Mouse (Mus musculus): ENCODE measurements around the gene Zfp131. TPM values are rescaled to one million over a fixed set of nuclear protein-coding genes. Genes with fewer than 3 reads are reported as not detected.

Gene Zfp131
- polyA plus RNA-seq, 1 experiment from 2014 or later, result 32.2 TPM

DNA sequence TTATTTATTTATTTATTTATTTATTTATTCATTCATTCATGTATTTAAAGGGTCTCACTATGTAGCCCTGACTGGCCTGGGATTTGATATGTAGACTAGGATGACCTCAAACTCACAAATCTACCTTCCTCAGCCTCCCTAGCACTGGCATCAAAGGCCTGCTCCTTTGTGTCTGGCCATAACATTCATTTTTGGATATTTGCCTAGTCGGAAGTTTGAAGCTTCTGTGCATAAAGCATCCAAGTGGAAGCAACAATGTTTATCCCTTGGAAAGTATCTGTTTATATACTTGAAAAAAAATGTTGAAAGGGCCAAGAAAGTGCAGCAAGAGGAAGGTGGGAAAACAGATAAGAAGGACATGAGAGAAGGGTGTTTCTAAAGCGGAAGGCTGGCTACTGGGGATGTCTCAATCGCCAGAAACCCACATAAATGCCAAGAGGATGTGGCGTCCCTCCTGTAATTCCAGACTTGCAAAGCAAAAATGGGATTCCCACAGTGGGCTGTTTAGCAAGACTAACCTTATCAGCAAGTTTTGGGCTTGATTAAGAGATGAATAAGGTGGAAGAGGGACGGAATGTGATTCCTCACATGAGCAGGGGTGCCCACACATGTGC, 2.2 kb upstream of the Zfp131 start:
- Histone ChIP-seq H3K4me1 (replicated peaks) (peaks cover 22% of the 10 kb centered on the region), H3K27me3 (no peaks in the 10 kb centered on the region), H3K9ac (no peak overlapping the region), H3K9me3 (no peaks in the 10 kb centered on the region), H3K4me2 (no peak overlapping the region), H3K27ac (replicated peaks) (no peak overlapping the region), H3K4me3 (no peak overlapping the region), H3K36me3 (peaks cover 3% of the 10 kb centered on the region; the same call in 1 of the 2 replicates)
- no peak for ATAC-seq (ENCODE audit: low FRiP score, low read depth)
- 82% methylated on average over 5 of the region's 5 CpGs for WGBS

DNA sequence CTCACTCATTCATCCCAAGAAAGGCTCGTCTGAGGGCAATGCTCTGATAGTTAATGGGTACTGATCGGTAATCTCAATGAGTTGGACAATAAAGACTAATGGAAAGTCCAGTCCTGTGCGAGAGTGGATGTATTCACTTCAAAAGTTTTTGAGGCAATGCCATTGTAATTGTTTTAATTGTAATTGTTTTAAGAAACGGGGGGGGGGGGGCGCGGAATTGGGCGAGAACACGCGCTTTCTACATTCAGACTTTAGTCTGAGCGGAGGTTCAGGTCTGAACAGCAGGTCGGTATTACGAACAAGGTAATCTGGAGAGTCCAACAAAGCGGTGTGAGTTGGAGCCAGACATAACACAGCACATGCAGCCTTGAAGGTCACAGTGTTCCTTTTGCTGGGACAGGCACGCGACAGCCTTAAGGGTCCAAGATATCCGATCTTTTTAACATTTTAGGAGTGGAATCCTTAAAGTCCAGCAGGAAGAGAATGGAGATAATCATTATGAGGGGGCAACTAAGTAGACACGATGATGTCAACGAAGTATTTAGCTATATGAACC, 969 bp upstream of the Zfp131 start:
- Histone ChIP-seq H3K4me1 (replicated peaks) (peaks cover 22% of the 10 kb centered on the region), H3K9me3 (no peaks in the 10 kb centered on the region), H3K4me3 (peak overlapping the region; percentile 91), H3K4me2 (peak overlapping the region; percentile 67), H3K36me3 (peaks cover 12% of the 10 kb centered on the region), H3K27me3 (no peaks in the 10 kb centered on the region), H3K27ac (replicated peaks) (peak overlapping the region; percentile 99), H3K9ac (peak overlapping the region; percentile 90)
- 3% methylated on average over 16 of the region's 18 CpGs for WGBS
- no peak for ATAC-seq (ENCODE audit: low FRiP score, low read depth)

DNA sequence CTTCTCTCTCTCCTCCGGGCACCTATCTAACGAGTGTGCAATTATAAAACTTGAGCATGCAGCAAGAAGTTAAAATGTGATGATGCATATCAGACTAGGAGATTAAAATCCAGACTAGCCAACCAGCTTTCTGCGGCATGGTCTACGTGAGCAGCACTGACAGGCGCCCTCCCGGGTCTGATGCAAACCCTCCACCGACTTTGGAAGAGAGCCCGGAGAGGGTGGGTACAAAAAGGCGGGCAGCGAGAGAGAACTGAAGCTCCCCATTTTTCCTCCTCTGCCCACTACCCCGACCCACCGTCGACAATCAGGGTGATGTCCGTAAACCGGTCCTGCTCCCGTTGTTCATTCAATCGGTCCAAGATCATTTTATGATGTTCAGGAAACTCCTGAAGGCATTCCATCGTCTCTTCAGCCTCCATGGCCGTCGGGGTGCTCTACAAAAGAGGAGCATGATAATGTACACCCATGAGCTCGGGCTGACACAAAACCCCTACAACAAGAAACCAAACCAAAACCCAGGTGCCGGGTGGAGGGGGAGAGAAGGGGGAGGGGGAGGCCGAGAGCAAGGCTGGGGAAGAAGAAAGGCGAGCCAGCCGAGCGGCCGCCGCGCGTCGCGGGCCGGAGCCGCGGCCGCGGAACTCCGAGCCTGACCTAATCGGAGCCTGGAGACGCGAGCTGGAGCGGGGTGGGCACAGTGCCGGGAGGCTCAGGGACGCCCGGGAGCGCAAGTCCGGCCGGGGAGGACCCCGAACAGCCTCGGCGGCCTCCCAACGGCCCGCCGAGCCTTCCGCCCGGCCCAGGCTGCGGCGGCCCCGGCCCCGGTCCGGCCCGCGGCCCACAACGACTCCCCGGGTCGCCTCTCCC, 605 bp downstream of the Zfp131 start:
- Histone ChIP-seq H3K27ac (replicated peaks) (peak overlapping the region; percentile 99), H3K27me3 (no peaks in the 10 kb centered on the region), H3K9me3 (no peaks in the 10 kb centered on the region), H3K4me1 (replicated peaks) (peaks cover 22% of the 10 kb centered on the region), H3K4me3 (peak overlapping the region; percentile 91), H3K4me2 (peak overlapping the region; percentile 59), H3K9ac (peak overlapping the region; percentile 89), H3K36me3 (peaks cover 23% of the 10 kb centered on the region)
- peak; percentile 81 for ATAC-seq (ENCODE audit: low FRiP score, low read depth)
- 2% methylated on average over 52 of the region's 66 CpGs for WGBS

DNA sequence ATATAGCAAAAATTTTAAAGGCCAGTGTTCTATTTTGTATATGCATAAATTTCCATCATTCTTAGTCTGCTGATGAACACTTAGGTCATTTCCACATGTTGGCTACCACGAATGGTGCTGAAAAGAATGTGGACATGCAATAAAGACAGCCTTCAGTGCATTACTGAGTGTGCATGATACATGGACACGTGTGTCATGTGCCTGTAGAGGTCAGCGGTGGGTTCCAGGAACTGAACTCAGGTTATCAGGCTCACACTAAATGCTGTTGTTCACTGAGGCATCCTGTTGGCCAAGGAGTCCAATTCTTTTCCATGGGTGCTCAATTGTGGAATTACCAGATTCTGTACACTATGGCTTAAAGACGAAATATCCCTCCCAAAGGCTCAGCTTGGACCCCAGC, 7.1 kb downstream of the Zfp131 start:
- Histone ChIP-seq H3K4me3 (no peak overlapping the region), H3K4me2 (no peak overlapping the region), H3K9ac (no peak overlapping the region), H3K36me3 (peaks cover 65% of the 10 kb centered on the region), H3K27ac (replicated peaks) (no peak overlapping the region), H3K27me3 (no peaks in the 10 kb centered on the region), H3K4me1 (replicated peaks) (peaks cover 1% of the 10 kb centered on the region), H3K9me3 (no peaks in the 10 kb centered on the region)
- no peak for ATAC-seq (ENCODE audit: low FRiP score, low read depth)
- 83% methylated on average over 4 of the region's 4 CpGs for WGBS

DNA sequence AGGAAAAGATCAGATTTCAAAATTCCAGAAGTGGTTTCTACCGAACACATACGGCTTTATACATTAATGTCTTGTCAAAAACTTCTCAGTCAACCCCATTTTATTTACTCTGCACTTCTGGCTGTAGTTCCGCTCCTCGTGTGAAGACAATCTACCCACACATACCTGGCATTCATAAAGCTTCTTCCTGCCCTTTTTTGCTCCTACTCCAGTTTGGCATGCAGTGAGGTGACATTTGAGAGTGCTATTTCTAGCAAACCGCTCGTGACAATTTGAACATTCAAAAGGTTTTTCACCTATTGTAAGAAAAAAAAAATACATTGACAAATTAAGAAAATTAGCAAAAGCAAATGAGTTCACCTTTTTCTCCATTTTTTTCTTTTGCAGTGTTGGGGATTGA, 22.1 kb downstream of the Zfp131 start:
- Histone ChIP-seq H3K4me2 (no peak overlapping the region), H3K9me3 (no peaks in the 10 kb centered on the region), H3K36me3 (peaks cover 71% of the 10 kb centered on the region), H3K4me3 (no peak overlapping the region), H3K9ac (no peak overlapping the region), H3K27ac (replicated peaks) (no peak overlapping the region), H3K4me1 (replicated peaks) (no peaks in the 10 kb centered on the region), H3K27me3 (no peaks in the 10 kb centered on the region)
- WGBS, result 92% methylated on average over 6 of the region's 6 CpGs
- ATAC-seq (ENCODE audit: low FRiP score, low read depth), result no peak

DNA sequence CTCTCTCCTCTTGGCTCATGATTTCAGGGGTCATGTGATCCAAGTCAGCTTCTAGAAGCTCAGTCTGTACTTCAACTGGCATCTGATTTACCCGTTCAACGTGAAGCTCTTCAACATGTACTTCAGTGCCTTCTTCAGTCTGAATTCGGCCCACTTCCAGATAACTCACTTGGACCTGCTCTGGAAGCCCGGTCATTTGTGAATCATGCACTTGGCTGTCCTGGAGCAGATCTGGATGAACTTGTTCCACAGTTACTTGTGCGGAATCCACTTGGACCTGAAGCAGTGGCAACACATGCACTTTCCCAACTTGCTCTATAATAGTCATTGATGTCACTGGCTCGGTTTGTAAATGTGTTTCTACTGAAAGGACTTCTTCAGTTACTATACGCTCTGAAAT, 24.2 kb downstream of the Zfp131 start:
- Histone ChIP-seq H3K4me1 (replicated peaks) (no peaks in the 10 kb centered on the region), H3K4me2 (no peak overlapping the region), H3K4me3 (no peak overlapping the region), H3K36me3 (peaks cover 56% of the 10 kb centered on the region), H3K27me3 (no peaks in the 10 kb centered on the region), H3K27ac (replicated peaks) (no peak overlapping the region), H3K9me3 (no peaks in the 10 kb centered on the region), H3K9ac (no peak overlapping the region)
- no peak for ATAC-seq (ENCODE audit: low FRiP score, low read depth)
- 97% methylated on average over 7 of the region's 7 CpGs for WGBS

DNA sequence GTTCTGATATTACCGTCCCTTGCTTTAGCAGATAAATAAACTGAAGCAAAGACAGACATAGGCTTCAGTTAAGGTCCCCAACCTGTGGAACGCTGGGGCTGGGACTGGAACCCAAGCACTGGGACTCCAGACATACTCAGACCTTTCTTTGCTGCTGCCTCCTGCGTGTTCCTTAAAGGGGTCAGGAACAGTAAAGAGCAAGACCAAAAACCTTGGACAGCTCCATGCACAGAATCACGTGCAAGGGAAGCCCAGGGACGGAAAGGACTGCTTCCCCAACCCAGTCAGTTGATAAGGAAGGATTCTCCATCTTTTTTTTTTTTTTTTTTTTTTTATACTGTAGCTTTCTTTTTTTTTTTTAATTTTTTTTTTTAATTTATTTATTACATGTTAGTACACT, 33.9 kb downstream of the Zfp131 start:
- H3K27me3 ChIP-seq, result no peaks in the 10 kb centered on the region
- 0 out of 2 replicates have a peak overlapping the region, but pooled peaks have one; percentile 89 for H3K27ac ChIP-seq (replicated peaks)
- peak overlapping the region; percentile 74; the same call in 1 of the 2 replicates for H3K4me3 ChIP-seq
- WGBS, result 43% methylated on average over 5 of the region's 5 CpGs
- no peaks in the 10 kb centered on the region for H3K9me3 ChIP-seq
- peak overlapping the region; percentile 95 for H3K4me2 ChIP-seq
- H3K9ac ChIP-seq, result no peak overlapping the region
- H3K4me1 ChIP-seq (replicated peaks), result peaks cover 31% of the 10 kb centered on the region
- no peak for ATAC-seq (ENCODE audit: low FRiP score, low read depth)
- 0 out of 2 replicates have a peak, but pooled peaks cover 5% of the 10 kb centered on the region for H3K36me3 ChIP-seq

DNA sequence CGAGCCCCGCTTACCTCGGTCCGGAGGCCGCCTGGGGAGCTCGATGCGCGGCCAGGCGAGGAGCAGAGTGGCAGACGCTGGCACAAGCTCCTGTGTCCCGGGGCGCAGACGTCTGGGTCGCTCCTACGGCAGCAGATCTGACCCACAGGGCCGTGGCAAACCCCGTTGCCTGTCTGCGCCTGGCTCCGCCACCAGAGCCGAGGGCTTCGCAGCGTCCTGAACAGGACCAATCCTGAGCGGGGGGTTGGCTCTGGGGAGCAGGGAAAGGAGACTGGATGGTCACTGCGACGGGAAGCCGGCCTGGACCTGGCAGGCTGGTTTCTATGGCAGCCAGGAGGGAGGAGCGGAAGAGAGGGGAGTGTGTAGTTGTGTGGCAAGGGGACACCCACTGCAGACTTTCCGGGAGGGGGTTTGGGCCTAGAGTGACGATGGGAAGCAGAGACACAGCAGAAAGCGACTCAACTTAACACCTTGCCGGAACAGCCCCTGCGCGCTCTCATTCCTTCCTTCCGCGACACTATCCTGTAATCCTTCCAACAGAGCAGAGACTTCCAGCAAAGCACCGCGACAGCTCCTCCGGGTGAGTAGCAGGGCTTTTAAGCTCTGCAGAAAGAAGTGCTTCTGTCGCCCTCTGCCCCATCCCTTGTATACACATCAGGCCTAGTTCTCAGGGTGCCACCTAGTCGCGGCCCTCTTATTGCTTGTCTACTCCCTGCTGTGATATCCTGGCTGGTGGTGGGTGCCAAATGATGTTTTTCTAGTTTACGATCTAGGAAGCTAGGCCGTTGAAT, 34.8 kb downstream of the Zfp131 start, which contains the start of gene Nim1k:
Gene Nim1k (minus strand): TSS at position 202 of the 791 bp plus-strand sequence.
- Histone ChIP-seq H3K4me2 (peak within 1 kb of the TSS; percentile 95), H3K4me3 (peak within 1 kb of the TSS; percentile 74), H3K27me3 (no peaks in the 10 kb centered on the region), H3K4me1 (replicated peaks) (peaks cover 31% of the 10 kb centered on the region), H3K27ac (replicated peaks) (peak within 1 kb of the TSS; percentile 89), H3K36me3 (0 out of 2 replicates have a peak, but pooled peaks cover 4% of the 10 kb centered on the region), H3K9ac (peak within 1 kb of the TSS; percentile 88), H3K9me3 (no peaks in the 10 kb centered on the region)
- peak; percentile 94 for ATAC-seq (ENCODE audit: low FRiP score, low read depth)
- WGBS, result under 1% methylated on average over 43 of the region's 43 CpGs

DNA sequence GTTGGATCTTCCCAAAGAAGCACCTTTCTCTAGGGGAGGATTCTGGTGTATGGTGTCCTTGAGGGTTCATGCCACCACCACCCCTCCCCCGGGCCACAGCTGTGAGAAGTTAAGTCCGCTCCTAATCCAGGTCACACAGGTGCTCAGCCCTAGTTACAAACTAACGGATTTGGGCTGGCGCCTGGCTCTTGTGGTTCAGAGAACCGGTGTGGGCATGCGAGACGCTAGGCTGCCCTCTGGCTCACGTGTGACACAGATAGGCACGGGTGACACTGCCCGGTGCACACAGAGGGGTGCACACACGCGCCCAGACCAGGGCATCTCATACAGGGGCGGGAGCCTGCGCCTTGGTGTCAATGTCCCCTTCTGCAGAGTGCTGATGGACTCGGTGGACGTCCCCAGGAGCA, 35.5 kb downstream of the Zfp131 start:
- 2% methylated on average over 16 of the region's 16 CpGs for WGBS
- no peaks in the 10 kb centered on the region for H3K36me3 ChIP-seq
- ATAC-seq (ENCODE audit: low FRiP score, low read depth), result peak; percentile 67

DNA sequence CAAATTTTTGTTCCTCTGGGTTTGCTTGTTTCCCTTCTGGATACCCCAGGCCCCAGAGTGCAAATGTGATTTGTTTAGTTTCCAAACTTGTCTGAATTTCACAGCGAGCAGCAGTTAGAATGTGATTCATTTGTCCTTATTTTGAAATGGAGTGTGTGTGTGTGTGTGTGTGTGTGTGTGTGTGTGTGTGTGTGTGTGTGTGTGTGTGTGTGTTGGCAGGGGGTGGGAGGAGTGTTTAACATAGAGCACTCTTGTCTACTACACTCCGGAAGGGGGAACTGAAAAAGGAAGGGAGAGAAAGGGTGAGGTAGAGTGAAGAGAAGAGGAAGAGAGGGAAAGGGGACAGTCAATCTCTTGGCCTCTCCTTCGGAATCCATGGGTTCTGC, 36.1 kb downstream of the Zfp131 start:
- Histone ChIP-seq H3K4me1 (replicated peaks) (peaks cover 31% of the 10 kb centered on the region), H3K36me3 (no peaks in the 10 kb centered on the region), H3K27me3 (no peaks in the 10 kb centered on the region), H3K9me3 (no peaks in the 10 kb centered on the region), H3K9ac (peak overlapping the region; percentile 88; the same call in 1 of the 2 replicates), H3K4me2 (peak overlapping the region; percentile 95), H3K27ac (replicated peaks) (peak overlapping the region; percentile 89), H3K4me3 (peak overlapping the region; percentile 74)
- ATAC-seq (ENCODE audit: low FRiP score, low read depth), result no peak
- WGBS, result 18% methylated on average over 3 of the region's 3 CpGs

More for the DNA sequence above, 35.5 kb downstream of the Zfp131 start:
- H3K4me3 ChIP-seq, result peak overlapping the region; percentile 74
- H3K9me3 ChIP-seq, result no peaks in the 10 kb centered on the region
- peak overlapping the region; percentile 88 for H3K9ac ChIP-seq
- peak overlapping the region; percentile 89 for H3K27ac ChIP-seq (replicated peaks)
- peak overlapping the region; percentile 95 for H3K4me2 ChIP-seq
- H3K27me3 ChIP-seq, result no peaks in the 10 kb centered on the region
- H3K4me1 ChIP-seq (replicated peaks), result peaks cover 31% of the 10 kb centered on the region

DNA sequence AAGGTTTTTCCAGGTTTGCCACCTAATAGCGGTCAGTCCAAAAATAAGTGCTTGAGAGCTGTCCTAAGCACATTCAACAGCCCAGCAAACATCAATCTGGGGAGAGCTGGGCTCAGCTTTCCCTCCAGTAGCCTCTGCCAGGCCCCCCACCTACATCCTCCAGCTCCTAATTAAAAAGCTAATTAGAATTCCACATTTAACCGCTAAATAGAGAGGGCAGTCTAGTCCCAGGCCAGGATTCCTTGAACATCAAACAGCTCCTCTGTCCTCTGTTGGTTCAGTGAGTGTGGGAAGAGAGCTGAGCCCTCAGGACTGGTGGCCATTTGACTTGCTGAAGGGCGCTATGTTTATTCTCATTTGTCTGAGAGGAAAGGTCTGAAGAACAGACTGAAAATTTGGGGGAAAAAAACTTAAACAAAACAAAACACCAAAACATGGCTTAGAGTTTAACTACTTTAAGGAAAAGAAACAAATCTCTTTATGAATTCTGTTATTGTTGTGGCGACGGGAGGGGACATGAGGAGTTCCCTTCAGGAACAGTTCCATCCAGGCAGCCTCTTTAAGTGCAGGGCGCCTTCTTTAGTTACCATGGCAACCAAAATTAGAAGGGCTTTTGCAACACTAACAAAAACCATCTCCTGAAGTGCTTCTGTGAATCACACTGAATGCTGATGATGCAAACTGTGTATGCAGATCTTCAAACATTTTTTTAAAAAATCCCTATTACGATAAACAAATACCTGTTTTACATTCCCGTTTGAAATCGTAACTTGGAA, 36.6 kb downstream of the Zfp131 start:
- Histone ChIP-seq H3K4me2 (peak overlapping the region; percentile 95), H3K27ac (replicated peaks) (peak overlapping the region; percentile 54), H3K9me3 (no peaks in the 10 kb centered on the region), H3K4me3 (peak overlapping the region; percentile 74), H3K36me3 (no peaks in the 10 kb centered on the region), H3K9ac (no peak overlapping the region), H3K27me3 (no peaks in the 10 kb centered on the region), H3K4me1 (replicated peaks) (peaks cover 31% of the 10 kb centered on the region)
- 40% methylated on average over 9 of the region's 9 CpGs for WGBS
- peak; percentile 33; the same call in 1 of the 2 replicates for ATAC-seq (ENCODE audit: low FRiP score, low read depth)
